Mouse (Mus musculus) embryonic fibroblast, embryonic 13.5 days (primary cell): ENCODE data around the gene Vps35.

Source experiments
- CTCF ChIP-seq: IDR thresholded peaks from 2 replicates; pipeline ENCODE4 v1.5.1; 2011; ENCODE audit warnings: mild to moderate bottlenecking, control low read depth, low read length, moderate library complexity, borderline replicate concordance; ENCODE audit not compliant: insufficient read depth
- POLR2A ChIP-seq: IDR thresholded peaks from 2 replicates; pipeline ENCODE4 v1.6.1; 2011; ENCODE audit warnings: low read depth, mild to moderate bottlenecking, control low read depth, low read length, moderate library complexity

- TF ChIP-seq POLR2A (no peak), CTCF (no peak)
Observed at GRCm38 (mm10) chr8:85303531-85303930, 3.9 kb upstream of the Vps35 start.
